Mouse (Mus musculus) heart, adult 11 months (tissue): Measurements from ENCODE around the gene Tmem176a.
A peak's percentile ranks its signal among the peaks of the same experiment; 100 is the strongest.

Experiments
- DNase-seq: peaks from one replicate; pipeline ENCODE4 v3.0.0; 2022

Tmem176a gene

GRCm38 (mm10) chr6:48894938-48895818 is 54.5 kb downstream of the Tmem176a start:
- DNase-seq: peak; percentile 61

- DNase-seq: no peak
These were observed 55.2 kb downstream of the Tmem176a start for GRCm38 (mm10) chr6:48895941-48896340.
